Mouse (Mus musculus) midbrain, postnatal 0 days (tissue): ENCODE results near the gene Hist1h2bg. TPM values are rescaled to one million over a fixed set of nuclear protein-coding genes. Genes with fewer than 3 reads are reported as not detected.

Source experiments
- ATAC-seq: fragments of 200-750 bp; cut with Nextera tagmentation; 2 replicates; pipeline ENCODE4 v1.8.0; 2017; ENCODE audit warnings: moderate number of reproducible peaks, mild to moderate bottlenecking, moderate TSS enrichment, moderate library complexity; ENCODE audit not compliant: low FRiP score
- DNase-seq: peaks from one replicate; pipeline ENCODE4 v3.0.0-alpha.2; 2015; ENCODE audit warnings: low spot score
- H3K27ac ChIP-seq: fragments of 300-500 bp; sonication (generic); 2 replicates; pipeline ENCODE4 v1.5.1; 2014; ENCODE audit warnings: low read depth, mild to moderate bottlenecking, low read length, mixed read lengths
- H3K27me3 ChIP-seq: fragments of 300-500 bp; sonication (generic); 2 replicates; pipeline ENCODE4 v1.6.1; 2014; ENCODE audit warnings: low read length, control low read depth, mixed read lengths; ENCODE audit not compliant: insufficient read depth
- H3K36me3 ChIP-seq: fragments of 300-500 bp; sonication (generic); 2 replicates; pipeline ENCODE4 v1.6.1; 2014; ENCODE audit warnings: low read length, control low read depth, mixed read lengths; ENCODE audit not compliant: insufficient read depth
- H3K4me1 ChIP-seq: fragments of 300-500 bp; sonication (generic); 2 replicates; pipeline ENCODE4 v1.6.1; 2014; ENCODE audit warnings: mild to moderate bottlenecking, control low read depth, antibody characterized with exemption, low read length, mixed read lengths; ENCODE audit not compliant: insufficient read depth
- H3K4me2 ChIP-seq: fragments of 300-500 bp; sonication (generic); 2 replicates; pipeline ENCODE4 v1.6.1; 2014; ENCODE audit warnings: low read depth, mild to moderate bottlenecking, low read length, mixed read lengths; ENCODE audit not compliant: poor library complexity, severe bottlenecking
- H3K4me3 ChIP-seq: fragments of 300-500 bp; sonication (generic); 2 replicates; pipeline ENCODE4 v1.5.1; 2014; ENCODE audit warnings: low read depth, mild to moderate bottlenecking, low read length, moderate library complexity
- H3K9ac ChIP-seq: fragments of 300-500 bp; sonication (generic); replicated peaks from 2 replicates; pipeline ENCODE4 v1.6.1; 2014; ENCODE audit warnings: mild to moderate bottlenecking, low read length, moderate library complexity, mixed read lengths; ENCODE audit not compliant: poor library complexity, severe bottlenecking
- H3K9me3 ChIP-seq: fragments of 300-500 bp; sonication (generic); 2 replicates; pipeline ENCODE4 v1.6.1; 2016; ENCODE audit warnings: low read length, control low read depth
- CTCF ChIP-seq: IDR thresholded peaks from 2 replicates; pipeline ENCODE4 v1.5.1; 2016; ENCODE audit warnings: antibody characterized with exemption, mild to moderate bottlenecking
- WGBS: fragments of 180-500 bp; shearing (Covaris S2); extraction: QIAGEN DNeasy Blood & Tissue Kit; methylation state at CpG from one replicate; pipeline ENCODE4 v1.1.7; 2014; 5-methylcytosine and 5-hydroxymethylcytosine counted together
- microRNA-seq: library from miRNA; unstranded; fragments of <30 nt; microRNA quantifications from one replicate; pipeline ENCODE4, GENCODE M21; 2016; ENCODE audit warnings: borderline number of aligned reads
- polyA plus RNA-seq: library from polyadenylated mRNA; unstranded; fragments of >200 nt; fragmentation: Nextera tagmentation; extraction: Ambion mirVana; gene quantifications from 2 replicates; pipeline ENCODE4 v1.2.1, GENCODE M21; 2015
- total RNA-seq: library from RNA; depleted of rRNA; stranded (reverse); fragments of >200 nt; gene quantifications from 2 replicates; pipeline ENCODE4 v1.2.3, GENCODE M21; 2014; rRNA removed

The Hist1h2bg gene
- total and polyA plus RNA-seq, 2 experiments from 2014 or later = 2.8 to 572 TPM

DNA sequence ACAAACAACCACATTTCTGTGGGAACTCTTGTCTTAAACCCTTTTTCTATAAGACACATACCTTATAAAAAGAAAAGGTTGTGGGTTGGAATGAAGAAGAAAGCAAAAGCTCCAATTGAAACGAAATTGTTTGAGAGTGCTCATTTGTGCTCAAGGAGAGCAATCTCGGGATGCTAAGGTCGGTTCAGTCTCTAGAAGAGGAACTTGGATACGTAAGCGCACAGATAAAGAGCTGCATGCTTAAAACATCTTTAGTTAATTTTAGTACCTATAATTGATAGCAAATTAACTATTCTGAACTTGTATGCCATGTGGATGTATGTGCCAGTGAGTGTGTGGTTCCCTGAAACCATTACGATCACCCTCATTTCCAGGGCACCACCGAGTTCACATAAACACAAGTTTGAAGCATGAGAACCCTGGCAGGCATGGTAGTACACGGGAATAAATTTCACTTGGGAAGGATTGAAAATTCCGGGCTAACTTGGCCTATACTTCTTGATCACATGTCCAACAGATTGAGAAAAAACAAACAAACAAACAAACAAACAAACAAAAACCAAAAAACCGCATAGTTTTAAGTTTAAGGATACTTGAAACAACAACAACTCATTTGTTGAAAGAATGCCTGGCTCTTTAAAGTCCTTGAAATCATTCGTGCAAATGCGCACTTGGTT lies 49.0 kb downstream of the Hist1h2bg start:
- H3K27me3 ChIP-seq = no peaks in the 10 kb centered on the region
- no peaks in the 10 kb centered on the region for H3K36me3 ChIP-seq
- H3K9me3 ChIP-seq = no peaks in the 10 kb centered on the region
- TF ChIP-seq CTCF = no peak
- peak overlapping the region; percentile 90 for H3K27ac ChIP-seq
- no peaks in the 10 kb centered on the region for H3K4me1 ChIP-seq
- ATAC-seq = no peak
- no peak for DNase-seq
- peak overlapping the region; percentile 81 for H3K4me2 ChIP-seq
- WGBS = 54% methylated on average over 12 of the region's 12 CpGs
- peak overlapping the region; percentile 58; the same call in 1 of the 2 replicates for H3K9ac ChIP-seq
- peak overlapping the region; percentile 52 for H3K4me3 ChIP-seq

GRCm38 (mm10) chr13:23620733-23621531 lies 49.7 kb downstream of the Hist1h2bg start, which contains the start of gene Hist1h2be:
Gene Hist1h2be, minus strand, starts transcription at chr13:23621124.
- H3K27ac ChIP-seq = peak within 1 kb of the TSS; percentile 90
- no peaks in the 10 kb centered on the region for H3K4me1 ChIP-seq
- H3K36me3 ChIP-seq = no peaks in the 10 kb centered on the region
- ATAC-seq = peak; percentile 86
- H3K9ac ChIP-seq = peak within 1 kb of the TSS; percentile 58
- no peaks in the 10 kb centered on the region for H3K9me3 ChIP-seq
- no peaks in the 10 kb centered on the region for H3K27me3 ChIP-seq
- H3K4me2 ChIP-seq = peak within 1 kb of the TSS; percentile 81
- peak within 1 kb of the TSS; percentile 52 for H3K4me3 ChIP-seq
- DNase-seq = peak; percentile 97
- no peak for TF ChIP-seq CTCF
- under 1% methylated on average over 27 of the region's 27 CpGs for WGBS

Small RNAs within 50 kb of the gene (microRNA-seq; reads per million reads assigned to microRNA genes)
- not detected for gene Gm44297
- gene Gm44359 = not detected
- not detected for gene Gm44394

Other genes with a start within 250 kb of the Hist1h2bg start
Only the 30 nearest of the 35 such genes appear.
- gene Abt1, start 147.5 kb upstream of the Hist1h2bg start, total RNA-seq = 4.9 and 7.3 TPM in 2 replicates
- gene Abt1, start 147.5 kb upstream of the Hist1h2bg start, polyA plus RNA-seq = 5.2 and 6.0 TPM in 2 replicates
- 0.05 TPM in 1 of 2 replicates, not detected in the other for gene Btn1a1, start 105.5 kb upstream of the Hist1h2bg start, total RNA-seq
- 0.04 and 0.07 TPM in 2 replicates for gene Btn1a1, start 105.5 kb upstream of the Hist1h2bg start, polyA plus RNA-seq
- 0.16 TPM in 1 of 2 replicates, not detected in the other for gene Btn2a2, start 82.5 kb upstream of the Hist1h2bg start, total RNA-seq
- not detected in 2 replicates for gene Btn2a2, start 82.5 kb upstream of the Hist1h2bg start, polyA plus RNA-seq
- gene Hist1h4h, start 40.3 kb upstream of the Hist1h2bg start, total RNA-seq = 1,176 and 1,474 TPM in 2 replicates
- 3.9 and 4.0 TPM in 2 replicates for gene Hist1h4h, start 40.3 kb upstream of the Hist1h2bg start, polyA plus RNA-seq
- 52.3 and 293 TPM in 2 replicates for gene Hist1h2af, start 37.5 kb upstream of the Hist1h2bg start, total RNA-seq
- gene Hist1h2af, start 37.5 kb upstream of the Hist1h2bg start, polyA plus RNA-seq = 0.54 and 1.5 TPM in 2 replicates
- gene Hist1h3g, start 36.0 kb upstream of the Hist1h2bg start, total RNA-seq = 99.4 and 262 TPM in 2 replicates
- not detected in 2 replicates for gene Hist1h3g, start 36.0 kb upstream of the Hist1h2bg start, polyA plus RNA-seq
- 8.7 and 34.2 TPM in 2 replicates for gene Hist1h2bh, start 28.0 kb upstream of the Hist1h2bg start, total RNA-seq
- 0.16 TPM in 1 of 2 replicates, not detected in the other for gene Hist1h2bh, start 28.0 kb upstream of the Hist1h2bg start, polyA plus RNA-seq
- gene Hist1h3f, start 27.3 kb upstream of the Hist1h2bg start, total RNA-seq = 154 and 239 TPM in 2 replicates
- gene Hist1h3f, start 27.3 kb upstream of the Hist1h2bg start, polyA plus RNA-seq = 0.21 and 0.23 TPM in 2 replicates
- 684 and 753 TPM in 2 replicates for gene Hist1h4f, start 19.7 kb upstream of the Hist1h2bg start, total RNA-seq
- gene Hist1h4f, start 19.7 kb upstream of the Hist1h2bg start, polyA plus RNA-seq = not detected in 2 replicates
- 21.3 and 23.4 TPM in 2 replicates for gene Hist1h1d, start 18.1 kb upstream of the Hist1h2bg start, total RNA-seq
- 0.04 and 0.07 TPM in 2 replicates for gene Hist1h1d, start 18.1 kb upstream of the Hist1h2bg start, polyA plus RNA-seq
- gene Hist1h3e, start 9.0 kb upstream of the Hist1h2bg start, total RNA-seq = 203 and 384 TPM in 2 replicates
- 1.2 and 1.9 TPM in 2 replicates for gene Hist1h3e, start 9.0 kb upstream of the Hist1h2bg start, polyA plus RNA-seq
- 76.7 and 98.8 TPM in 2 replicates for gene Hist1h2ae, start 176 bp upstream of the Hist1h2bg start, total RNA-seq
- 4.5 and 5.9 TPM in 2 replicates for gene Hist1h2ae, start 176 bp upstream of the Hist1h2bg start, polyA plus RNA-seq
- 194 and 327 TPM in 2 replicates for gene Hist1h2bf, start 2.8 kb downstream of the Hist1h2bg start, total RNA-seq
- gene Hist1h2bf, start 2.8 kb downstream of the Hist1h2bg start, polyA plus RNA-seq = 0.43 TPM in 1 of 2 replicates, not detected in the other
- 162 and 232 TPM in 2 replicates for gene Hist1h2ad, start 3.0 kb downstream of the Hist1h2bg start, total RNA-seq
- not detected in 2 replicates for gene Hist1h2ad, start 3.0 kb downstream of the Hist1h2bg start, polyA plus RNA-seq
- gene Hist1h3d, start 4.4 kb downstream of the Hist1h2bg start, total RNA-seq = 49.8 and 92.5 TPM in 2 replicates
- gene Hist1h3d, start 4.4 kb downstream of the Hist1h2bg start, polyA plus RNA-seq = 0.42 and 0.55 TPM in 2 replicates
- 900 and 1,141 TPM in 2 replicates for gene Hist1h4d, start 10.2 kb downstream of the Hist1h2bg start, total RNA-seq
- 18.0 and 18.8 TPM in 2 replicates for gene Hist1h4d, start 10.2 kb downstream of the Hist1h2bg start, polyA plus RNA-seq
- 75.1 and 75.2 TPM in 2 replicates for gene Hist1h2be, start 49.7 kb downstream of the Hist1h2bg start, total RNA-seq
- gene Hist1h2be, start 49.7 kb downstream of the Hist1h2bg start, polyA plus RNA-seq = 0.32 and 0.33 TPM in 2 replicates
- gene Hist1h1e, start 51.2 kb downstream of the Hist1h2bg start, total RNA-seq = 159 and 160 TPM in 2 replicates
- gene Hist1h1e, start 51.2 kb downstream of the Hist1h2bg start, polyA plus RNA-seq = 8.0 and 9.5 TPM in 2 replicates
- gene Hist1h2ac, start 112.6 kb downstream of the Hist1h2bg start, total RNA-seq = 16.6 and 45.8 TPM in 2 replicates
- gene Hist1h2ac, start 112.6 kb downstream of the Hist1h2bg start, polyA plus RNA-seq = 0.21 and 0.28 TPM in 2 replicates
- gene Hist1h2bc, start 112.8 kb downstream of the Hist1h2bg start, total RNA-seq = 66.3 and 125 TPM in 2 replicates
- 23.7 and 28.6 TPM in 2 replicates for gene Hist1h2bc, start 112.8 kb downstream of the Hist1h2bg start, polyA plus RNA-seq
- 0.93 TPM in 1 of 2 replicates, not detected in the other for gene Hist1h1t, start 124.4 kb downstream of the Hist1h2bg start, total RNA-seq
- gene Hist1h1t, start 124.4 kb downstream of the Hist1h2bg start, polyA plus RNA-seq = not detected in 2 replicates
- 622 and 783 TPM in 2 replicates for gene Hist1h4c, start 127.1 kb downstream of the Hist1h2bg start, total RNA-seq
- 1.5 and 2.2 TPM in 2 replicates for gene Hist1h4c, start 127.1 kb downstream of the Hist1h2bg start, polyA plus RNA-seq
- 1.8 and 2.5 TPM in 2 replicates for gene Hfe, start 139.5 kb downstream of the Hist1h2bg start, total RNA-seq
- gene Hfe, start 139.5 kb downstream of the Hist1h2bg start, polyA plus RNA-seq = 4.0 and 5.8 TPM in 2 replicates
- 243 and 275 TPM in 2 replicates for gene Hist1h1c, start 167.4 kb downstream of the Hist1h2bg start, total RNA-seq
- 26.1 and 26.5 TPM in 2 replicates for gene Hist1h1c, start 167.4 kb downstream of the Hist1h2bg start, polyA plus RNA-seq
- 206 and 420 TPM in 2 replicates for gene Hist1h3c, start 174.2 kb downstream of the Hist1h2bg start, total RNA-seq
- not detected in 2 replicates for gene Hist1h3c, start 174.2 kb downstream of the Hist1h2bg start, polyA plus RNA-seq
- 491 and 821 TPM in 2 replicates for gene Hist1h2bb, start 175.3 kb downstream of the Hist1h2bg start, total RNA-seq
- 0.61 TPM in 1 of 2 replicates, not detected in the other for gene Hist1h2bb, start 175.3 kb downstream of the Hist1h2bg start, polyA plus RNA-seq
- gene Hist1h2ab, start 179.7 kb downstream of the Hist1h2bg start, total RNA-seq = 98.5 and 290 TPM in 2 replicates
- gene Hist1h2ab, start 179.7 kb downstream of the Hist1h2bg start, polyA plus RNA-seq = 2.1 and 2.4 TPM in 2 replicates
- 124 and 290 TPM in 2 replicates for gene Hist1h3b, start 180.9 kb downstream of the Hist1h2bg start, total RNA-seq
- gene Hist1h3b, start 180.9 kb downstream of the Hist1h2bg start, polyA plus RNA-seq = 0.50 and 0.51 TPM in 2 replicates
- 143 and 315 TPM in 2 replicates for gene Hist1h4b, start 185.6 kb downstream of the Hist1h2bg start, total RNA-seq
- 1.6 and 2.0 TPM in 2 replicates for gene Hist1h4b, start 185.6 kb downstream of the Hist1h2bg start, polyA plus RNA-seq
- gene Hist1h4a, start 189.8 kb downstream of the Hist1h2bg start, total RNA-seq = 171 and 405 TPM in 2 replicates
- not detected in 2 replicates for gene Hist1h4a, start 189.8 kb downstream of the Hist1h2bg start, polyA plus RNA-seq